Mouse (Mus musculus) brown adipose tissue, adult 24 weeks (tissue): Measurements from ENCODE around the gene Olfr605. TPM values are rescaled to one million over a fixed set of nuclear protein-coding genes. Genes with fewer than 3 reads are reported as not detected.
"Not testable (repeated sequence)": the region's sequence is repeated elsewhere in the genome, so short reads cannot be mapped to it uniquely, and the experiment has no call there.

ENCODE experiments used
- H3K27ac ChIP-seq: fragments of 200-500 bp; replicated peaks from 2 replicates; pipeline ENCODE4 v1.5.1; 2012; ENCODE audit warnings: low read depth, mild to moderate bottlenecking, low read length
- H3K4me1 ChIP-seq: fragments of 200-500 bp; 2 replicates; pipeline ENCODE4 v1.6.1; 2012; ENCODE audit warnings: low read length, mixed read lengths; ENCODE audit not compliant: control insufficient read depth, insufficient read depth, insufficient read length
- H3K4me3 ChIP-seq: fragments of 200-500 bp; 2 replicates; pipeline ENCODE4 v1.5.1; 2012; ENCODE audit warnings: low read depth, mild to moderate bottlenecking, low read length, moderate library complexity; ENCODE audit not compliant: insufficient read depth
- polyA plus RNA-seq: library from polyadenylated mRNA; stranded (reverse); fragments of >200 nt; gene quantifications from 2 replicates; pipeline ENCODE4 v1.2.4, GENCODE M21; 2012; ENCODE audit not compliant: missing spikeins, insufficient read depth, insufficient read length

Gene Olfr605
- not detected in 2 replicates for polyA plus RNA-seq

DNA sequence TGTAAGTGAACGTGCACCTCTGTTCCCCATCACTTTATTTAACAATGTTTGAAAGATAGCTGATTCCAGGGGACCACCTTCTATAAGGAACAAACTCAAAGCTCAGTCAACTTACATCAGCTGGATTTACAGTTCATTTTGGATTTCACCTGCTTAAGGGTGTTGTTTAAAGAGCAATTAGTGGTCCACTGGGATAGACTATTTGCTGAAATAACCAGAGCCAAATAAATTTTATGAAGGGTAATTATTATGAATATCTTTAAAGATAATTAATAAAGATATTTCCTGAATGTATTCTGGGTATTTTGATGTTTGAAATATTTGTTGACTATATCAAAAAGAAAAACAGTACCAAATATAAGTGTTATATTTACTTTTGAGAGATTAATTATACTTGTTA lies at the start of gene Olfr605:
Olfr605 (minus strand) TSS at position 101 of the 400 bp plus-strand sequence.
- H3K4me3 ChIP-seq, result no peak within 1 kb of the TSS
- H3K4me1 ChIP-seq, result no peaks in the 10 kb centered on the region

DNA sequence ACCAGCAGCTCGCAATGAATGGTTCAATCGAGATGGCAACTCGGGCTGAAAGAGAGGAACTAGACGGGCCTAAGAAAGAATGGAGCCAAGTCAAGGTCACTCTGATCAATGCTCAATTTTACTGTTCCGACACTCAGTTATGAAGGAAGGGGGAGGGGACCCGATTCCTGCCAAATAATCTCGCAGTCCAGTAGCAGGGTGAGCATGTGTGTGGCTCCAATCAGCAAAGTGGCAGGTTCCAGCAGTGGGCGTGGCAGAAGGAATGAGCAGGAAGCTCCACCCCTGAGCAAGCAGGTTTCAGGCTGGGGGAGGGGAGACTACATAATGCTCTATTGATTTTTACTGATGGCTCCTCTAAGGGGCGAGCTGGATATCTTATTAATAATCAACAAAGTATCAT lies 31.9 kb upstream of the Olfr605 start:
- H3K4me1 ChIP-seq, H3K27ac ChIP-seq, H3K4me3 ChIP-seq: not testable (repeated sequence)

More for the DNA sequence above, at the start of gene Olfr605:
- no peak within 1 kb of the TSS for H3K27ac ChIP-seq

DNA sequence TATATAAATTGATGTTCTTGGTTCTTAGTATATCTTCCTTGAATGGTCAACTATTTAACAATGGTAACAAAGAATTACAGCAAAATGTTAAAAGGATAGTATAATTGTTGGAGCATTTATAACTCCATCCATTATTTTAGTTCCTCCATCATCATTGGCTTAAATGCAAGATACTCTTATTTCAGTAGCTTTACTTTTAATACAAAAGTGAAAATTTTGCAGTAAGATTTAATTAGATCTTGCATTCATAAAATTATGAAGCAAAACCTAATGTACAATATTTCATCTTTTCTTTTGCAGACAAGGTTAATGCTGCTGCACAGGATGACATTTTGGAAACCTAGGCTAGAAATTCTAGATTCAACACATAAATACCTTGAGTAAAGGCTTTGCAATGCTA lies 24.3 kb upstream of the Olfr605 start, which contains the start of gene Olfr608:
Olfr608 (plus strand) TSS at position 301 of the 400 bp plus-strand sequence.
- Histone ChIP-seq H3K4me3 (no peak within 1 kb of the TSS), H3K4me1 (no peaks in the 10 kb centered on the region)

GRCm38 (mm10) chr7:103460590-103460989 lies 15.4 kb upstream of the Olfr605 start:
- H3K4me1 ChIP-seq, result no peaks in the 10 kb centered on the region
- H3K4me3 ChIP-seq, result no peak overlapping the region
- H3K27ac ChIP-seq, result no peak overlapping the region

More for the DNA sequence above, 24.3 kb upstream of the Olfr605 start, which contains the start of gene Olfr608:
- H3K27ac ChIP-seq, result no peak within 1 kb of the TSS

- H3K4me3 ChIP-seq, result no peak within 1 kb of the TSS
- H3K4me1 ChIP-seq, result no peaks in the 10 kb centered on the region
- H3K27ac ChIP-seq, result no peak within 1 kb of the TSS
Observed at GRCm38 (mm10) chr7:103448746-103449145, 3.5 kb upstream of the Olfr605 start, which contains the start of gene Olfr606. Gene Olfr606, plus strand, starts transcription at chr7:103449046.

DNA sequence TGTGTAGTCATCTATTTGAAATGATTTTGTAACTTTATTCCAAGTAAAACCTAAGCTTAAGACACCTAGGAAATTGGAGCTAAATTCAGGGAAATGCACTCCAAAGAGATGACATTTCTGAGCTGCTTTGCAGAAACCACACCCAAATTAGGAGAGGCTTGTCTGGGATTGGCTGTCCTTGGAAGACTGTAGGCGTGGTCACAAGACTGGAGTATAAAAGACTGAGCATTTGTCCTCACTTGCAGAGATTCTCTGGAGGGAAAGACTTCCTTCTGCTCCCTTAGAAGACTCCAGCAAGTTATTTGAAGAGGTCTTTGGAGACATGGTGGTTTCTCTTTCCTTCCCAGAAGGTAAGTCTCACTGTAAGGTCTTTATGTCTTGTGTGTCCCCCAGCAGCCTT lies 30.5 kb downstream of the Olfr605 start, which contains the start of gene Usp17lc:
Usp17lc (plus strand) TSS at position 301 of the 400 bp plus-strand sequence.
- H3K4me3 ChIP-seq, H3K4me1 ChIP-seq, H3K27ac ChIP-seq: not testable (repeated sequence)

GRCm38 (mm10) chr7:103406521-103407055 lies 38.7 kb downstream of the Olfr605 start:
- H3K4me1 ChIP-seq, H3K4me3 ChIP-seq, H3K27ac ChIP-seq: not testable (repeated sequence)

DNA sequence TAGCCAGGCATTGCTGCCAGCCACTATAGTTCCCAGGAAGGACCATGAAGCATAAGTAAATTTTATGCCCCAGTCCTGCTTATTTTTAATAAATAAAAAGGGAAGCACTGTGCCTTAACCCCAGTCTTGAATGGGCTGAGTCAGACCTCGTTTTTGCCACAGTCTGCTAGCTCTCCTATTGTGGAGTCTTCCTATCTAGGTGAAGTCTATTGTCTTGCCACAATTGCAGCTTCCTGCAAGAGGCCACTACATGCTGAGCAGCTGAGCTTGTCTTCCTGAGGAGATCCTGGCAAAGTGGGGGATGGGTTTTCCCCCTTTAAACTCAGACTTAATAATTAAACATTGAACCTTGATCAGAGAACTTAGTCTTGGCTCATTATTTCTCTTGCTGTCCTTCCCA lies 46.3 kb downstream of the Olfr605 start:
- Histone ChIP-seq H3K27ac (no peak overlapping the region), H3K4me3 (no peak overlapping the region), H3K4me1 (no peaks in the 10 kb centered on the region)

GRCm38 (mm10) chr7:103397758-103398157 lies 47.5 kb downstream of the Olfr605 start:
- no peak overlapping the region for H3K27ac ChIP-seq
- H3K4me1 ChIP-seq, result no peaks in the 10 kb centered on the region
- no peak overlapping the region for H3K4me3 ChIP-seq

Other genes with a start within 250 kb of the Olfr605 start
- gene Olfr593, start 233.6 kb downstream of the Olfr605 start, polyA plus RNA-seq, result not detected in 2 replicates
- gene Olfr594, start 228.4 kb downstream of the Olfr605 start, polyA plus RNA-seq, result not detected in 2 replicates
- not detected in 2 replicates for gene Usp17ld, start 192.9 kb downstream of the Olfr605 start, polyA plus RNA-seq
- not detected in 2 replicates for gene Olfr596, start 139.8 kb downstream of the Olfr605 start, polyA plus RNA-seq
- gene Olfr597, start 129.1 kb downstream of the Olfr605 start, polyA plus RNA-seq, result not detected in 2 replicates
- gene Olfr598, start 121.9 kb downstream of the Olfr605 start, polyA plus RNA-seq, result not detected in 2 replicates
- gene Olfr599, start 109.5 kb downstream of the Olfr605 start, polyA plus RNA-seq, result not detected in 2 replicates
- not detected in 2 replicates for gene Olfr600, start 95.8 kb downstream of the Olfr605 start, polyA plus RNA-seq
- not detected in 2 replicates for gene Olfr601, start 82.8 kb downstream of the Olfr605 start, polyA plus RNA-seq
- not detected in 2 replicates for gene Olfr603, start 59.3 kb downstream of the Olfr605 start, polyA plus RNA-seq
- not detected in 2 replicates for gene Usp17lc, start 30.4 kb downstream of the Olfr605 start, polyA plus RNA-seq
- gene Olfr606, start 3.6 kb upstream of the Olfr605 start, polyA plus RNA-seq, result not detected in 2 replicates
- not detected in 2 replicates for gene Olfr607, start 18.7 kb upstream of the Olfr605 start, polyA plus RNA-seq
- gene Olfr608, start 24.4 kb upstream of the Olfr605 start, polyA plus RNA-seq, result not detected in 2 replicates
- not detected in 2 replicates for gene Olfr609, start 52.6 kb upstream of the Olfr605 start, polyA plus RNA-seq
- not detected in 2 replicates for gene Olfr610, start 66.7 kb upstream of the Olfr605 start, polyA plus RNA-seq
- not detected in 2 replicates for gene Olfr611, start 75.4 kb upstream of the Olfr605 start, polyA plus RNA-seq
- gene Olfr612, start 97.3 kb upstream of the Olfr605 start, polyA plus RNA-seq, result not detected in 2 replicates
- gene Olfr613, start 102.6 kb upstream of the Olfr605 start, polyA plus RNA-seq, result not detected in 2 replicates
- not detected in 2 replicates for gene Olfr615, start 110.6 kb upstream of the Olfr605 start, polyA plus RNA-seq
- not detected in 2 replicates for gene Olfr616, start 123.7 kb upstream of the Olfr605 start, polyA plus RNA-seq
- gene Olfr617, start 127.6 kb upstream of the Olfr605 start, polyA plus RNA-seq, result not detected in 2 replicates
- not detected in 2 replicates for gene Olfr618, start 144.7 kb upstream of the Olfr605 start, polyA plus RNA-seq
- gene Olfr619, start 155.1 kb upstream of the Olfr605 start, polyA plus RNA-seq, result not detected in 2 replicates
- gene Olfr620, start 167.1 kb upstream of the Olfr605 start, polyA plus RNA-seq, result not detected in 2 replicates
- gene Olfr622, start 197.3 kb upstream of the Olfr605 start, polyA plus RNA-seq, result not detected in 2 replicates
- gene Olfr623, start 218.3 kb upstream of the Olfr605 start, polyA plus RNA-seq, result not detected in 2 replicates
- not detected in 2 replicates for gene Olfr624, start 225.8 kb upstream of the Olfr605 start, polyA plus RNA-seq
- gene Olfr625-ps1, start 237.3 kb upstream of the Olfr605 start, polyA plus RNA-seq, result not detected in 2 replicates